Mouse (Mus musculus) bone marrow, adult 2 months (tissue): Measurements from ENCODE around the gene P2rx1.

Experiments used
- CTCF ChIP-seq: fragments of 200-500 bp; IDR thresholded peaks from 2 replicates; pipeline ENCODE4 v1.5.1; 2011; ENCODE audit warnings: low read length, control low read depth; ENCODE audit not compliant: control insufficient read depth, insufficient read depth
- POLR2A ChIP-seq: fragments of 200-500 bp; IDR thresholded peaks from 2 replicates; pipeline ENCODE4 v1.6.1; 2011; ENCODE audit warnings: low read depth, mild to moderate bottlenecking, control low read depth, low read length, borderline replicate concordance; ENCODE audit not compliant: control insufficient read depth

DNA sequence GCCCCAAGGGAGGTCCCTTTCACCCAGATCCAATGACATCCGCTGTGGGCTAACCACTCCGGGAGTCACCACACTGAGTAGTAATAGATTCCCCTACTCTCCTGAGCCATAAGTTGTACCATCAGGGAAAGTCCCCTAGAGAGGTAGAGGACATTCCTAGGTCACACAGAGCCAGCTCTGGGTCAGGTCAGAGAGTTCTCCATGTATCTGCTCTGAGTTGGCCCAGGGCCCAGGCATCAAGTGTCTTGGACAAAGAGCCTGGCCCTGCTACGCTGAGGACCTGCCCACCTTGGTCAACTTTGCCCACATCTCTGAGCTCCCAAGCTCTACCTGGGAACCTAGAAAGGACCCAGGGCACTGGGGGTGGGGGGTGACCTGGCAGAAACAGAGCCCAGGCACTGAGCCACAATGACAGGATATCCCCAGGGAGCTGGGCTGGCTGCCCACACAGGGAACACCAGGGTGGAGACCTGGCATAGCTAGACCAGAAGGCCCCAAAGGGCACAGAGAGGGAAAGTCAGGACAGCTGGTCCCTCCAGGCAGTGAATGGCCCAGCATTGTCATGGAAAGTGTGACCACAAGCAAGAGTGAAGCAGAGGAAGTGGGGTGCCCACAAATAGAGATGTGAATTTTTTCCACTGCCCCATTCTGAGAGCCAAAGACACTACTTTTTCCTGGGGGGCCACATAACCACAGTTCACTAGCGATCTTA lies 45.3 kb upstream of the P2rx1 start:
- TF ChIP-seq CTCF (no peak), POLR2A (no peak)
